Mouse (Mus musculus): ENCODE results near the gene Lrch3. TPM values are rescaled to one million over a fixed set of nuclear protein-coding genes. Genes with fewer than 3 reads are reported as not detected.

The Lrch3 gene
- 4.0 and 7.2 TPM in 2 replicates for polyA plus RNA-seq (2012; rRNA removed; ENCODE audit: low replicate concordance)

GRCm38 (mm10) chr16:32913937-32914881 is at the start of gene Lrch3:
Gene Lrch3, plus strand, starts transcription at chr16:32914100.

GRCm38 (mm10) chr16:32877343-32878156 is 36.4 kb upstream of the Lrch3 start, which contains the start of the genes Fyttd1 and Rubcn:
Gene Fyttd1, plus strand, starts transcription at chr16:32877500.
Gene Rubcn, minus strand, starts transcription at chr16:32877766.

GRCm38 (mm10) chr16:33056095-33056785 is 142.3 kb downstream of the Lrch3 start, which contains the start of the genes Iqcg and Rpl35a:
Gene Iqcg, minus strand, starts transcription at chr16:33056218.
Gene Rpl35a, plus strand, starts transcription at chr16:33056453.

GRCm38 (mm10) chr16:33062024-33062681 is 148.3 kb downstream of the Lrch3 start, which contains the start of gene Lmln:
Gene Lmln, plus strand, starts transcription at chr16:33062521.

Other genes with a start within 250 kb of the Lrch3 start
- 20.8 and 41.7 TPM in 2 replicates for gene Muc4, start 178.2 kb upstream of the Lrch3 start, polyA plus RNA-seq (2012; rRNA removed; ENCODE audit: low replicate concordance)
- 0.13 and 1.4 TPM in 2 replicates for gene Muc20, start 116.7 kb upstream of the Lrch3 start, polyA plus RNA-seq (2012; rRNA removed; ENCODE audit: low replicate concordance)
- gene Smbd1, start 103.6 kb upstream of the Lrch3 start, polyA plus RNA-seq (2012; rRNA removed; ENCODE audit: low replicate concordance): 4.6 and 5.2 TPM in 2 replicates
- gene Fyttd1, start 36.6 kb upstream of the Lrch3 start, polyA plus RNA-seq (2012; rRNA removed; ENCODE audit: low replicate concordance): 0.44 and 0.81 TPM in 2 replicates
- gene Rubcn, start 36.3 kb upstream of the Lrch3 start, polyA plus RNA-seq (2012; rRNA removed; ENCODE audit: low replicate concordance): 25.5 and 28.2 TPM in 2 replicates
- 0.22 and 1.3 TPM in 2 replicates for gene Iqcg, start 142.1 kb downstream of the Lrch3 start, polyA plus RNA-seq (2012; rRNA removed; ENCODE audit: low replicate concordance)
- 17.3 and 30.3 TPM in 2 replicates for gene Rpl35a, start 142.4 kb downstream of the Lrch3 start, polyA plus RNA-seq (2012; rRNA removed; ENCODE audit: low replicate concordance)
- gene Lmln, start 148.4 kb downstream of the Lrch3 start, polyA plus RNA-seq (2012; rRNA removed; ENCODE audit: low replicate concordance): 0.46 and 1.8 TPM in 2 replicates

All from duodenum, adult 2 months (tissue).